Mouse (Mus musculus) layer of hippocampus, postnatal 25 days (tissue): Measurements from ENCODE around the gene Mgat4b. TPM values are rescaled to one million over a fixed set of nuclear protein-coding genes. Genes with fewer than 3 reads are reported as not detected.

Experiments used
- DNase-seq, 2 experiments: peaks; one replicate each; pipeline ENCODE4 v3.0.0; 2022; ENCODE audit warnings: mixed read lengths in 2 of 2, low spot score in 1 of 2; ENCODE audit errors: extremely low spot score in 1 of 2
- total RNA-seq, 2 experiments: library from RNA; stranded (reverse); gene quantifications; 2 replicates each; pipeline ENCODE4 v1.2.3; 2021

The Mgat4b gene
- total RNA-seq, 2 experiments from 2014 or later, result 108 to 113 TPM

- DNase-seq, result no peak
Observed at GRCm38 (mm10) chr11:50245269-50245668, 34.6 kb downstream of the Mgat4b start.

GRCm38 (mm10) chr11:50248473-50249171 lies 37.9 kb downstream of the Mgat4b start:
- no peak for DNase-seq

- DNase-seq, result no peak
Observed at GRCm38 (mm10) chr11:50252166-50252565, 41.5 kb downstream of the Mgat4b start.

- no peak for DNase-seq
Observed at GRCm38 (mm10) chr11:50252684-50253265, 42.1 kb downstream of the Mgat4b start.

- no peak for DNase-seq
Observed at GRCm38 (mm10) chr11:50253393-50253792, 42.7 kb downstream of the Mgat4b start.

GRCm38 (mm10) chr11:50254010-50254580 lies 43.4 kb downstream of the Mgat4b start:
- peak in 1 of 2 experiments; percentile 58 for DNase-seq

GRCm38 (mm10) chr11:50256615-50257014 lies 45.9 kb downstream of the Mgat4b start:
- no peak for DNase-seq

GRCm38 (mm10) chr11:50258310-50258709 lies 47.6 kb downstream of the Mgat4b start:
- no peak for DNase-seq

- DNase-seq, result no peak
Observed at GRCm38 (mm10) chr11:50262020-50262419, 51.3 kb downstream of the Mgat4b start.

- no peak for DNase-seq
Observed at GRCm38 (mm10) chr11:50263198-50263597, 52.5 kb downstream of the Mgat4b start.

- no peak for DNase-seq
Observed at GRCm38 (mm10) chr11:50265931-50266330, 55.2 kb downstream of the Mgat4b start.

GRCm38 (mm10) chr11:50266997-50267396 lies 56.3 kb downstream of the Mgat4b start:
- no peak for DNase-seq

- no peak for DNase-seq
Observed at GRCm38 (mm10) chr11:50269163-50269562, 58.5 kb downstream of the Mgat4b start.

GRCm38 (mm10) chr11:50269885-50270284 lies 59.2 kb downstream of the Mgat4b start:
- DNase-seq, result no peak

GRCm38 (mm10) chr11:50272819-50273218 lies 62.1 kb downstream of the Mgat4b start:
- no peak for DNase-seq

GRCm38 (mm10) chr11:50275077-50275476 lies 64.4 kb downstream of the Mgat4b start:
- DNase-seq, result no peak

- DNase-seq, result no peak
Observed at GRCm38 (mm10) chr11:50275568-50276151, 65.0 kb downstream of the Mgat4b start.

- no peak for DNase-seq
Observed at GRCm38 (mm10) chr11:50277025-50277424, 66.3 kb downstream of the Mgat4b start.

GRCm38 (mm10) chr11:50277706-50278105 lies 67.0 kb downstream of the Mgat4b start:
- DNase-seq, result no peak

- DNase-seq, result no peak
Observed at GRCm38 (mm10) chr11:50279005-50279404, 68.3 kb downstream of the Mgat4b start.

GRCm38 (mm10) chr11:50280053-50280452 lies 69.4 kb downstream of the Mgat4b start:
- DNase-seq, result no peak
